Mouse (Mus musculus) embryonic facial prominence, embryonic 14.5 days (tissue): Measurements from ENCODE around the gene Obsl1. TPM values are rescaled to one million over a fixed set of nuclear protein-coding genes. Genes with fewer than 3 reads are reported as not detected.

Source experiments
- ATAC-seq: fragments of 200-750 bp; cut with Nextera tagmentation; 2 replicates; pipeline ENCODE4 v1.8.0; 2017; ENCODE audit warnings: low read depth, moderate number of reproducible peaks, moderate TSS enrichment
- DNase-seq: peaks from one replicate; pipeline ENCODE4 v3.0.0-alpha.2; 2015; ENCODE audit warnings: low spot score
- H3K27ac ChIP-seq: fragments of 300-500 bp; sonication (generic); replicated peaks from 2 replicates; pipeline ENCODE4 v1.5.1; 2014; ENCODE audit warnings: low read depth, mild to moderate bottlenecking, low read length, moderate library complexity
- H3K27me3 ChIP-seq: fragments of 300-500 bp; sonication (generic); replicated peaks from 2 replicates; pipeline ENCODE4 v1.6.1; 2014; ENCODE audit warnings: low read length; ENCODE audit not compliant: control insufficient read depth, insufficient read depth
- H3K36me3 ChIP-seq: fragments of 300-500 bp; sonication (generic); 2 replicates; pipeline ENCODE4 v1.6.1; 2014; ENCODE audit warnings: low read length, mixed read lengths; ENCODE audit not compliant: control insufficient read depth, insufficient read depth
- H3K4me1 ChIP-seq: fragments of 300-500 bp; sonication (generic); 2 replicates; pipeline ENCODE4 v1.6.1; 2014; ENCODE audit warnings: antibody characterized with exemption, low read length; ENCODE audit not compliant: control insufficient read depth, insufficient read depth
- H3K4me2 ChIP-seq: fragments of 300-500 bp; sonication (generic); 2 replicates; pipeline ENCODE4 v1.6.1; 2014; ENCODE audit warnings: low read depth, mild to moderate bottlenecking, low read length, moderate library complexity, mixed read lengths
- H3K4me3 ChIP-seq: fragments of 300-500 bp; sonication (generic); 2 replicates; pipeline ENCODE4 v1.5.1; 2014; ENCODE audit warnings: low read depth, mild to moderate bottlenecking, low read length
- H3K9ac ChIP-seq: fragments of 300-500 bp; sonication (generic); 2 replicates; pipeline ENCODE4 v1.6.1; 2014; ENCODE audit warnings: low read depth, mild to moderate bottlenecking, low read length, moderate library complexity, mixed read lengths
- H3K9me3 ChIP-seq: fragments of 300-500 bp; sonication (generic); 2 replicates; pipeline ENCODE4 v1.6.1; 2016; ENCODE audit warnings: low read length; ENCODE audit not compliant: control insufficient read depth
- WGBS: fragments of 180-500 bp; shearing (Covaris S2); extraction: QIAGEN DNeasy Blood & Tissue Kit; methylation state at CpG from one replicate; pipeline ENCODE4 v1.1.7; 2014; 5-methylcytosine and 5-hydroxymethylcytosine counted together
- polyA plus RNA-seq: library from polyadenylated mRNA; unstranded; fragments of >200 nt; fragmentation: Nextera tagmentation; extraction: Ambion mirVana; gene quantifications from 2 replicates; pipeline ENCODE4 v1.2.1, GENCODE M21; 2014

The Obsl1 gene
- polyA plus RNA-seq, 1 experiment from 2014 or later = 98.7 TPM

GRCm38 (mm10) chr1:75442171-75442570 lies 64.1 kb downstream of the Obsl1 start:
- no peak for ATAC-seq
- H3K36me3 ChIP-seq = peaks cover 23% of the 10 kb centered on the region
- 77% methylated on average over 9 of the region's 9 CpGs for WGBS

GRCm38 (mm10) chr1:75441471-75441996 lies 64.7 kb downstream of the Obsl1 start:
- Histone ChIP-seq H3K4me1 (peaks cover 26% of the 10 kb centered on the region; the same call in 1 of the 2 replicates), H3K27me3 (peaks cover 13% of the 10 kb centered on the region)

More at GRCm38 (mm10) chr1:75442171-75442570, 64.1 kb downstream of the Obsl1 start:
- Histone ChIP-seq H3K27me3 (peaks cover 20% of the 10 kb centered on the region), H3K27ac (no peak overlapping the region), H3K4me1 (peaks cover 26% of the 10 kb centered on the region), H3K4me3 (no peak overlapping the region), H3K4me2 (no peak overlapping the region), H3K9me3 (no peaks in the 10 kb centered on the region), H3K9ac (no peak overlapping the region)
- DNase-seq = no peak

GRCm38 (mm10) chr1:75440661-75441060 lies 65.6 kb downstream of the Obsl1 start:
- no peak overlapping the region for H3K4me3 ChIP-seq
- no peak overlapping the region for H3K4me2 ChIP-seq
- H3K9ac ChIP-seq = no peak overlapping the region
- H3K4me1 ChIP-seq = peaks cover 27% of the 10 kb centered on the region; the same call in 1 of the 2 replicates
- 93% methylated on average over 7 of the region's 7 CpGs for WGBS
- H3K27me3 ChIP-seq = peaks cover 5% of the 10 kb centered on the region
- ATAC-seq (no peak), DNase-seq (no peak)
- no peak overlapping the region for H3K27ac ChIP-seq
- H3K9me3 ChIP-seq = no peaks in the 10 kb centered on the region
- H3K36me3 ChIP-seq = peaks cover 23% of the 10 kb centered on the region

More at GRCm38 (mm10) chr1:75441471-75441996, 64.7 kb downstream of the Obsl1 start:
- ATAC-seq = no peak
- Histone ChIP-seq H3K27ac (no peak overlapping the region), H3K9me3 (no peaks in the 10 kb centered on the region), H3K9ac (no peak overlapping the region), H3K4me3 (no peak overlapping the region), H3K36me3 (peaks cover 23% of the 10 kb centered on the region), H3K4me2 (no peak overlapping the region)
- DNase-seq = no peak
- 90% methylated on average over 15 of the region's 15 CpGs for WGBS

- DNase-seq (no peak), ATAC-seq (no peak)
- Histone ChIP-seq H3K27me3 (no peaks in the 10 kb centered on the region), H3K4me2 (no peak overlapping the region), H3K4me3 (no peak overlapping the region), H3K9me3 (no peaks in the 10 kb centered on the region), H3K36me3 (peaks cover 23% of the 10 kb centered on the region), H3K4me1 (peaks cover 16% of the 10 kb centered on the region; the same call in 1 of the 2 replicates), H3K27ac (no peak overlapping the region), H3K9ac (no peak overlapping the region)
- WGBS = 72% methylated on average over 7 of the region's 9 CpGs
These were observed 67.5 kb downstream of the Obsl1 start for GRCm38 (mm10) chr1:75438782-75439181.

- DNase-seq (peak; percentile 96), ATAC-seq (peak; percentile 91)
- Histone ChIP-seq H3K4me3 (peak within 1 kb of the TSS; percentile 56), H3K9ac (peak within 1 kb of the TSS; percentile 79), H3K4me2 (peak within 1 kb of the TSS; percentile 60), H3K27me3 (no peaks in the 10 kb centered on the region), H3K36me3 (peaks cover 7% of the 10 kb centered on the region; the same call in 1 of the 2 replicates), H3K4me1 (peaks cover 9% of the 10 kb centered on the region; the same call in 1 of the 2 replicates), H3K27ac (peak within 1 kb of the TSS; percentile 79), H3K9me3 (no peaks in the 10 kb centered on the region)
- WGBS = 4% methylated on average over 28 of the region's 28 CpGs
These were observed 70.5 kb downstream of the Obsl1 start, which contains the start of gene Gmppa for GRCm38 (mm10) chr1:75435475-75436328. Gene Gmppa, plus strand, starts transcription at chr1:75435930.

Other genes with a start within 250 kb of the Obsl1 start
- 2.0 and 2.9 TPM in 2 replicates for gene Ptprn, start 241.9 kb downstream of the Obsl1 start, polyA plus RNA-seq
- gene Resp18, start 228.0 kb downstream of the Obsl1 start, polyA plus RNA-seq = 6.0 and 6.9 TPM in 2 replicates
- gene Dnpep, start 188.5 kb downstream of the Obsl1 start, polyA plus RNA-seq = 115 and 128 TPM in 2 replicates
- 159 and 218 TPM in 2 replicates for gene Des, start 146.1 kb downstream of the Obsl1 start, polyA plus RNA-seq
- gene Speg, start 131.2 kb downstream of the Obsl1 start, polyA plus RNA-seq = 20.2 and 20.3 TPM in 2 replicates
- gene Gmppa, start 70.5 kb downstream of the Obsl1 start, polyA plus RNA-seq = 74.2 and 82.9 TPM in 2 replicates
- 0.16 and 0.18 TPM in 2 replicates for gene Asic4, start 56.0 kb downstream of the Obsl1 start, polyA plus RNA-seq
- gene Chpf, start 27.1 kb downstream of the Obsl1 start, polyA plus RNA-seq = 65.1 and 66.0 TPM in 2 replicates
- gene Tmem198, start 26.9 kb downstream of the Obsl1 start, polyA plus RNA-seq = 1.3 and 1.6 TPM in 2 replicates
- 5.9 and 9.7 TPM in 2 replicates for gene Inha, start 625 bp upstream of the Obsl1 start, polyA plus RNA-seq
- gene Stk11ip, start 15.1 kb upstream of the Obsl1 start, polyA plus RNA-seq = 13.1 and 15.3 TPM in 2 replicates
- gene Slc4a3, start 39.8 kb upstream of the Obsl1 start, polyA plus RNA-seq = 12.0 and 18.5 TPM in 2 replicates